28 mouse cellular contexts compared by ENCODE assay signal in the genomic region with DNA sequence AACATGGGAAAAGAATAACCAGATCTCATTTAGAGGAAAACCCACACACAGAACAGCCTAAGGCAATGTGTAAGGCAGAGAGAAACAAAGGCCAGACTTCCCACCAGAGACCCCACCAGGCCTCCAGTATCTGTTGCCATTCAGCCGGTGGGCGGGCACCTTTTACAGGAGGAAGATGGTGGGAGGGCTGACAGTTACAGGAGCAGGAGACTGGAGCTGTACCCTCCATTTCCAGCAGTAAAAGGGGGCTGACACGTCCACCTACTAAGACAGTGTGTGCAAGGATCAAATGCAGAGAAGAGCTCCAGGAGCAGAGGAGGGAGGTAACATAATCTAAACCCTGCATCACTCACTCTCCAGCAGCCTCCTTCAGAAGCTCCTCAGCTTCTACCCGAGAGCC.
"Had no signal": no experiment of that assay in that cellular context is flagged by ENCODE, and none has a peak within 500 bp of the region (broad histone marks: within the 10 kb centered on the region; RNA-seq: fewer than 3 reads in every experiment).

No protein-coding gene starts in this region.

- H3K4me1 ChIP-seq: intestine, embryonic 15.5 days; liver, embryonic 13.5 days had no signal

- H3K27ac ChIP-seq: gastrocnemius, adult 2 months; heart, embryonic 10.5 days; hindbrain, embryonic 12.5 days; hindbrain, embryonic 14.5 days; intestine, embryonic 15.5 days; kidney, embryonic 15.5 days; left cerebral cortex, adult 2 months; limb, embryonic 10.5 days; limb, embryonic 12.5 days; liver, embryonic 13.5 days had no signal

- DNase-seq: gastrocnemius, adult 2 months; gastrocnemius, postnatal 10 days; gastrocnemius, postnatal 25 days; heart, adult 18-20 months; heart, postnatal 10 days; heart, postnatal 4 days; kidney, adult 18-20 months; kidney, adult 9 months; kidney, postnatal 10 days; kidney, postnatal 25 days; kidney, postnatal 4 days; layer of hippocampus, adult 9-11 months; liver; liver, embryonic 13.5 days had no signal

- H3K9me3 ChIP-seq: heart, embryonic 10.5 days; heart, embryonic 12.5 days; hindbrain, embryonic 10.5 days; hindbrain, embryonic 12.5 days; intestine, embryonic 15.5 days; kidney, embryonic 15.5 days; limb, embryonic 10.5 days; limb, embryonic 12.5 days; liver, embryonic 13.5 days had no signal

- H3K9ac ChIP-seq: heart, embryonic 12.5 days; hindbrain, embryonic 12.5 days; hindbrain, embryonic 14.5 days; intestine, embryonic 15.5 days; kidney, embryonic 15.5 days; limb, embryonic 12.5 days; liver, embryonic 13.5 days had no signal

- H3K4me2 ChIP-seq: heart, embryonic 12.5 days; hindbrain, embryonic 12.5 days; hindbrain, embryonic 14.5 days; intestine, embryonic 15.5 days; kidney, embryonic 15.5 days; limb, embryonic 12.5 days; liver, embryonic 11.5 days; liver, embryonic 13.5 days had no signal

- H3K27me3 ChIP-seq: heart, embryonic 12.5 days; hindbrain, embryonic 12.5 days; intestine, embryonic 15.5 days; kidney, embryonic 15.5 days; limb, embryonic 12.5 days; liver, embryonic 13.5 days had no signal

- ATAC-seq: hindbrain, embryonic 16.5 days; inflammation-experienced regulatory T-cells, adult 6 months; intestine, embryonic 15.5 days; intestine, postnatal 0 days had no signal

- H3K36me3 ChIP-seq: heart, embryonic 10.5 days; heart, embryonic 12.5 days; hindbrain, embryonic 10.5 days; hindbrain, embryonic 12.5 days; intestine, embryonic 15.5 days; kidney, embryonic 15.5 days; limb, embryonic 10.5 days; liver, embryonic 13.5 days had no signal

- H3K4me3 ChIP-seq: gastrocnemius, adult 2 months; heart, embryonic 10.5 days; heart, embryonic 12.5 days; hindbrain, embryonic 10.5 days; hindbrain, embryonic 12.5 days; intestine, embryonic 15.5 days; kidney, embryonic 15.5 days; left cerebral cortex, adult 2 months; limb, embryonic 10.5 days; limb, embryonic 12.5 days; liver, embryonic 13.5 days had no signal
